Mouse (Mus musculus) limb, embryonic 11.5 days (tissue): Measurements from ENCODE around the gene Mob3a. TPM values are rescaled to one million over a fixed set of nuclear protein-coding genes. Genes with fewer than 3 reads are reported as not detected.

Source experiments
- ATAC-seq: fragments of 200-750 bp; cut with Nextera tagmentation; 2 replicates; pipeline ENCODE4 v1.8.0; 2017; ENCODE audit warnings: low read depth; ENCODE audit not compliant: insufficient number of reproducible peaks, low FRiP score, low TSS enrichment
- DNase-seq: peaks from one replicate; pipeline ENCODE4 v3.0.0-alpha.2; 2015; ENCODE audit warnings: low spot score
- H3K27ac ChIP-seq: fragments of 300-500 bp; sonication (generic); replicated peaks from 2 replicates; pipeline ENCODE4 v1.5.1; 2014; ENCODE audit warnings: low read depth, mild to moderate bottlenecking, low read length
- H3K27me3 ChIP-seq: fragments of 300-500 bp; sonication (generic); 2 replicates; pipeline ENCODE4 v1.6.1; 2014; ENCODE audit warnings: mild to moderate bottlenecking, low read length, mixed read lengths; ENCODE audit not compliant: control insufficient read depth, insufficient read depth
- H3K36me3 ChIP-seq: fragments of 300-500 bp; sonication (generic); 2 replicates; pipeline ENCODE4 v1.6.1; 2014; ENCODE audit warnings: mild to moderate bottlenecking, low read length, moderate library complexity, mixed read lengths; ENCODE audit not compliant: control insufficient read depth, insufficient read depth
- H3K4me1 ChIP-seq: fragments of 300-500 bp; sonication (generic); 2 replicates; pipeline ENCODE4 v1.6.1; 2014; ENCODE audit warnings: low read length, mixed read lengths; ENCODE audit not compliant: control insufficient read depth, insufficient read depth
- H3K4me2 ChIP-seq: fragments of 300-500 bp; sonication (generic); 2 replicates; pipeline ENCODE4 v1.6.1; 2014; ENCODE audit warnings: low read depth, mild to moderate bottlenecking, moderate library complexity; ENCODE audit not compliant: severe bottlenecking
- H3K4me3 ChIP-seq: fragments of 300-500 bp; sonication (generic); 2 replicates; pipeline ENCODE4 v1.5.1; 2014; ENCODE audit warnings: low read depth, low read length
- H3K9ac ChIP-seq: fragments of 300-500 bp; sonication (generic); 2 replicates; pipeline ENCODE4 v1.6.1; 2014; ENCODE audit warnings: mild to moderate bottlenecking, low read length
- H3K9me3 ChIP-seq: fragments of 300-500 bp; sonication (generic); 2 replicates; pipeline ENCODE4 v1.6.1; 2016; ENCODE audit warnings: low read length; ENCODE audit not compliant: control insufficient read depth
- WGBS: fragments of 180-500 bp; shearing (Covaris S2); extraction: QIAGEN DNeasy Blood & Tissue Kit; methylation state at CpG from one replicate; pipeline ENCODE4 v1.1.7; 2014; 5-methylcytosine and 5-hydroxymethylcytosine counted together
- polyA plus RNA-seq: library from polyadenylated mRNA; unstranded; fragments of >200 nt; fragmentation: Nextera tagmentation; extraction: Ambion mirVana; gene quantifications from 2 replicates; pipeline ENCODE4 v1.2.1, GENCODE M21; 2014

Gene Mob3a
- polyA plus RNA-seq, 1 experiment from 2014 or later: 44.0 TPM

DNA sequence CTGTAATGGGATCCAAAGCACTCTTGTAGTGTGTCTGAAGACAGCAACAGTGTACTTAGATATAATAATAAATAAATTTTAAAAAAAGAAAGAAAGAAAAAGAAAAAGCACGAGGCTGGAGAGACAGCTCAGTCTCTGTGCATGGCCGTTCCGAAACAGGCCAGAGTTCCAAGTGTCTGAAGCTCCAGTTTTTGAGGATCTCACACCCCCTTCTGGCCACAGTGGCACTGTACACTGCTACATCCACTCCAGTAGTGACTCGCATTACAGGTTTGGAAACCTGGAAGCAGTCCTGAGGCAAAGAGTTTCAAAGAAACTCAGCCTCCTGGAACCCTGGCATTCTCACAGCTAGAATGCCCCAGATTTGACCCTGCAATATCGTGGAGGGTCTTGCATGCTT, 13.9 kb downstream of the Mob3a start:
- H3K36me3 ChIP-seq: peaks cover 5% of the 10 kb centered on the region
- H3K27me3 ChIP-seq: no peaks in the 10 kb centered on the region
- ATAC-seq (no peak), DNase-seq (peak; percentile 71)
- 52% methylated on average over 5 of the region's 5 CpGs for WGBS
- H3K27ac ChIP-seq: no peak overlapping the region
- no peak overlapping the region for H3K4me2 ChIP-seq
- no peaks in the 10 kb centered on the region for H3K9me3 ChIP-seq
- H3K4me3 ChIP-seq: no peak overlapping the region
- no peak overlapping the region for H3K9ac ChIP-seq
- H3K4me1 ChIP-seq: no peaks in the 10 kb centered on the region

DNA sequence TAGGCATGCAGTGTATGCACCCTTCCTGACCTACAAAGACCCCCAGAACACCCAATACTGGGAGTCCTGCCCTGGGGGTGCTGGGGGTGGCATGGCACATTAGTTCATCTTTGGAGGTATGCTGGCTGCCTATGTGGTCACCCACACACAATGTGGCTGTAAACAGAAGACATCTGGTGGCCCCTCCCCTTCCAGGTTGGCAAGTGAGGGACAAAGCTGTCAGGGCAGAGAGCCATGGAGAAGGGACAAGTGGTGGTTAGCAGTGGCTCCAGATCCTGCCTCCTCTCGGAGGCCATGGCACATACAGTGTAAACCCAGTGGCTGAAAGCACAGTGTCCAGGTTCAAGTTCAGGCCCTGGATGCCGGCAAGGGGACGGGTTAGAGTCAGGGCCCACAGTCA, 15.2 kb downstream of the Mob3a start:
- Histone ChIP-seq H3K4me3 (no peak overlapping the region), H3K4me2 (no peak overlapping the region), H3K27me3 (no peaks in the 10 kb centered on the region), H3K36me3 (peaks cover 7% of the 10 kb centered on the region), H3K9me3 (no peaks in the 10 kb centered on the region), H3K9ac (no peak overlapping the region), H3K27ac (no peak overlapping the region), H3K4me1 (no peaks in the 10 kb centered on the region)
- 88% methylated on average over 3 of the region's 3 CpGs for WGBS
- DNase-seq (no peak), ATAC-seq (no peak)

DNA sequence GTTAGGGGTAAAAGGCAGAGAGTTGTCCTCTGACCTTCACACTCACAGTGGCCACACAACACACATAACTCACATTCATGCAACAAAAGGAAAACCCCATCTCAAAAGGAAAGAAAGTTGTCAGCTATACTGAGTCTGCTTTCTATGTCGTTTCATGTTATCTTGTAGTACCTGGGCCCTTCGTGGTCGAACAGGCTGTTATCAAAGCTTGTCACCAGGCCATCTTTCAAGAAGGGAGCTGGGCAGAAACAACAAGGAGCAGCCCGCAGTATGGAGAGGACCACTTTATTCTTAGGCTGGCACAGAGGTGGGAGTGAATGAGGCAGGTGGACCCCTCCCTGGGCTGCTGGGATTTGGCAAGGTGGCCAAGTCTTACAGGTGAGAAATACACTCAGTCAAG, 16.8 kb downstream of the Mob3a start:
- Histone ChIP-seq H3K36me3 (peaks cover 7% of the 10 kb centered on the region), H3K9me3 (no peaks in the 10 kb centered on the region), H3K4me1 (no peaks in the 10 kb centered on the region), H3K9ac (no peak overlapping the region), H3K27me3 (no peaks in the 10 kb centered on the region), H3K4me2 (no peak overlapping the region), H3K4me3 (no peak overlapping the region), H3K27ac (no peak overlapping the region)
- WGBS: 86% methylated on average over 4 of the region's 4 CpGs
- ATAC-seq (no peak), DNase-seq (no peak)

DNA sequence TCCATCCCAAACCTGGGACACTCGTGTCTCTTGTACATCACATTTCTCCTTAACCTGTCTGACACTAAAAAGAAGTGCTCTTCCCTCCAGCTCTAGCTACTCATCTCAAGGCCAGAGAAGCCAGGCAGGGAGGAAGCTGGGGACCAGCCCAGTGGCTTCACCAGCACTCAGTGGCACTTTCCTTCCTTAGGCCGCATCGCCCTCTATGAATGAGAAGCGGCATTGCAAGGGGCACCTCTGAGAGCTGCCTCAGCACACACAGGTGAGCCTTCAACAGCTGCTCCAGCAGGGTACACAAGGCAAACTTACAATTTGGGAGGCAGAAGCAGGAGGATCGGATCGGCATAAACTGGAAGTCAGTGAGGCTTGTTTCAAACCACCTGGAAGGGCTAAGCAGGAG, 17.6 kb downstream of the Mob3a start:
- Histone ChIP-seq H3K27ac (no peak overlapping the region), H3K4me3 (no peak overlapping the region), H3K4me1 (no peaks in the 10 kb centered on the region), H3K9me3 (no peaks in the 10 kb centered on the region), H3K9ac (no peak overlapping the region), H3K27me3 (no peaks in the 10 kb centered on the region), H3K36me3 (peaks cover 7% of the 10 kb centered on the region), H3K4me2 (no peak overlapping the region)
- ATAC-seq: no peak
- WGBS: 48% methylated on average over 6 of the region's 6 CpGs
- DNase-seq: peak; percentile 56

DNA sequence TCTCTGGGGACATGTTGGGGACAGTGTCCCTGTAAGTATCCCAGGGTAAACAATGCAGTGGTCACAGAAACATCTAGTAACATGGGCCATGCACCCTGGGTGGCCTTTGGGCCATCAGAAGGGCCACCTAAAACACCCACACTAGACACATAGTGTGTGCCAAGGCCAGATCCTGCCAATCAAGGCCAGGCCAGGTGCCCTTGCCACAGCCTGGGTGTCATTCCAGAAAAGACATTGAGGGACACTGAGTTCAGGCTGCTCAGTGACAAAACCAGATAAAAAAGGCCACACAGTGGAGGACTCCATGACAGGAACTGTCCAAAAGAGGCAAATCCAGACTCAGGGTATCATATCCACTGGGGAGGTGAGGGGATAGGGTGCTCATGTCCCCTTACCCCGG, 18.1 kb downstream of the Mob3a start:
- Histone ChIP-seq H3K27ac (no peak overlapping the region), H3K36me3 (peaks cover 6% of the 10 kb centered on the region)
- 90% methylated on average over 1 of the region's 1 CpGs for WGBS

DNA sequence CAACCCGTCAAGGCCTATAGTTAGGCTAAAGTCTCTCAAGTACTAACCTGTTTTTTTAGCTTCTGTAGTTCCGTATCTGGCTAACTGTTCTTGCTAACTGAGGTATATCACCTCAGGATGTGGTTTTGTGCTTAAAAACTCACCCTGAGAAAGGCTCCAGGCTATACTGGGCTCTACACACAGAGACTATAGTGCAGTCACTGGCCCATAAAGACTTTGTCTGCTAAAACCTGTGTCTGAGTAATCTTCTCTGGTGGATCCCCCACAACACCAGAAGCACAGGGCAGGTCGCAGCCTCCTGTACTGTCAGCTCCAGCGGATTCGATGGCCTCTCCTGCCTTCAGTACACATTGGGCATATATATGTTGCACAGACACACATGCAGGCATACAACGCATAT, 19.8 kb downstream of the Mob3a start:
- Histone ChIP-seq H3K27ac (no peak overlapping the region), H3K9ac (no peak overlapping the region), H3K9me3 (no peaks in the 10 kb centered on the region), H3K36me3 (peaks cover 5% of the 10 kb centered on the region), H3K27me3 (no peaks in the 10 kb centered on the region), H3K4me2 (no peak overlapping the region), H3K4me3 (no peak overlapping the region), H3K4me1 (peaks cover 16% of the 10 kb centered on the region)
- DNase-seq (no peak), ATAC-seq (no peak)
- 90% methylated on average over 6 of the region's 6 CpGs for WGBS

More for the DNA sequence above, 18.1 kb downstream of the Mob3a start:
- H3K4me1 ChIP-seq: peaks cover under 1% of the 10 kb centered on the region; the same call in 1 of the 2 replicates
- no peak for DNase-seq
- no peak overlapping the region for H3K4me2 ChIP-seq
- H3K9me3 ChIP-seq: no peaks in the 10 kb centered on the region
- no peaks in the 10 kb centered on the region for H3K27me3 ChIP-seq
- no peak overlapping the region for H3K4me3 ChIP-seq
- ATAC-seq: no peak
- H3K9ac ChIP-seq: no peak overlapping the region

DNA sequence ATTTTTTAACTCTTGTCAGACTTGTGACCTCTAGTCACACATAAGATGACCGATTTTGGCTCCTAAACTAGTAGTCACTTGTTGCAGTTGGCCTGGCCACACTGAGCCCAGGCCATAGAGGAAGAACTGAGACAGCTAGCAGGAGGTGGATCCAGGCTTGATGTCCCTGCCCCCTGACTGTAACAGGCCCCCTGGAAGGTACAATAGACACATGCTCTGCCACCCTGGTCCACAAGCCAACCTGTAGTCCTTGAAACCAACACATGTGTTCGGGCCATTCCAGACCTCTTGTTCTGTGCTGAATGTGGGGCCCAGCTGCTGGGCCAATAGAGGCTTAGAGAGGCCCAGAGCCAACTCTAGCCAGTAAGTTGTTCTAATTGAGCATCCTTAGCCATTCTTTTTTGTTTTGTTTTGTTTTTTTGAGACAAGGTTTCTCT, 21.5 kb downstream of the Mob3a start:
- Histone ChIP-seq H3K27ac (no peak overlapping the region), H3K9me3 (no peaks in the 10 kb centered on the region), H3K4me2 (no peak overlapping the region), H3K27me3 (no peaks in the 10 kb centered on the region), H3K4me3 (no peak overlapping the region), H3K9ac (no peak overlapping the region), H3K36me3 (peaks cover 2% of the 10 kb centered on the region; the same call in 1 of the 2 replicates), H3K4me1 (peaks cover 17% of the 10 kb centered on the region)
- 77% methylated on average over 2 of the region's 2 CpGs for WGBS
- DNase-seq (no peak), ATAC-seq (no peak)

DNA sequence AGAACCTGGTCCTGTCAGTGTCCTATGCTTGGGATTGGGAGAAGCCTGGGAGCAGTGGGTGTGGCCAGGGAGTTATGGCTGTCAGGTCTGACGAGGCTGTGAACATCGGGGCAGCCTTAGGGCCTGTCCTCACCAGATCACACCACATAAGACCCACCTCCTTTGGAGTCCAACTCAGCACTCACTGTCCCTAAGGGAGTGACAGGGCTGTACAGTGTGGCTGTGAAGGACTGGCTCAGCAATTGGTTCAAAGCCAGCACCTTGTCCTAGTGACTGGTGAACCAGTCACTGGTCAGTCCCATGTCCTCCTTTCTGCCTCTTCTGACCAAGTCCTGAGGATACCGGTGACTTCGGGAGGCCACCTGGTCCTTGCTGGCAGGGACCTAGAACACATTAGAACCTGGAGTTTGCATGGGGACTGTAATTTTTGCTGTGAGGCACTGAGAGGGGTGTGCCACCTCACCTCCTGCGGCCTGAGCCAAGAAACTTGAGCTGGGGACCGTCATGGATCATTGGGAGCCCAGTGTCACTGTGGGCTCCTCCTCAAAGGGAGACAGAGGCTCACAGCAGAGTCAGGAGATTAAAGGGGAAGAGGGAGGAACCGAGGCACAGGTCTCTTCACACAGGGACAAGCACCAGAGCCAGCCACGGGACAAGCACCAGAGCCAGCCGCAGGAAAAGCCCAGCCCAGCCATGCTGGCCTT, 22.1 kb downstream of the Mob3a start:
- Histone ChIP-seq H3K36me3 (peaks cover 2% of the 10 kb centered on the region; the same call in 1 of the 2 replicates), H3K9me3 (no peaks in the 10 kb centered on the region), H3K9ac (peak overlapping the region; percentile 34), H3K27ac (no peak overlapping the region), H3K27me3 (no peaks in the 10 kb centered on the region), H3K4me3 (no peak overlapping the region), H3K4me2 (no peak overlapping the region), H3K4me1 (peaks cover 21% of the 10 kb centered on the region)
- WGBS: 56% methylated on average over 9 of the region's 9 CpGs
- ATAC-seq (no peak), DNase-seq (no peak)
